ENCODE assay signal across 8 mouse cellular contexts in genomic region chr7:27132588-27132987, GRCm38 (mm10). TPM values are rescaled to one million over a fixed set of nuclear protein-coding genes. Genes with fewer than 3 reads are reported as not detected.
DNase-seq lines count a peak whose midpoint lies in the region; ATAC-seq lines count a peak whose summit lies in the region.

No protein-coding gene starts in this region.

- DNase-seq in left cerebral cortex, adult 18-20 months (ENCODE audit: low spot score in 2 of 2), result peak; percentile 56 to 73
- DNase-seq in left cerebral cortex, adult 11 months (ENCODE audit: low spot score), result no peak
- DNase-seq in MEL-GATA-1-ER (ENCODE audit: extremely low read depth, low read depth), result peak; percentile 33
- peak; percentile 54 for DNase-seq in c-Kit-positive CD71-positive TER-119-positive erythroid progenitor cells, embryonic 14.5 days (ENCODE audit: low spot score)
- peak; percentile 60 to 73 for DNase-seq in layer of hippocampus, postnatal 10 days (ENCODE audit: low spot score in 2 of 2)
- DNase-seq in retina, embryonic 14.5 days (ENCODE audit: low spot score), result peak; percentile 91

- ATAC-seq in granulocyte monocyte progenitor cell, adult 5-6 weeks (replicated peaks; ENCODE audit: poor library complexity, severe bottlenecking), result peak; percentile 36
- no peak for ATAC-seq in erythroblast, adult 5-6 weeks (replicated peaks; ENCODE audit: low FRiP score, poor library complexity, severe bottlenecking)

RNA-seq across cellular contexts. Expression of gene Cyp2f2, which starts 12.9 kb away (rescaled TPM):
- not detected for total RNA-seq in left cerebral cortex, adult 18-20 months (2021)
- not detected in 2 replicates for total RNA-seq in granulocyte monocyte progenitor cell, adult 5-6 weeks (2014; fragmentation: Nextera tagmentation)
- not detected in 2 replicates for total RNA-seq in granulocyte monocyte progenitor cell, adult 5-6 weeks (2017)
- total RNA-seq in layer of hippocampus, postnatal 10 days (2021), result under 1 TPM; 0.18 to 0.51 TPM
- not detected in 2 replicates for total RNA-seq in erythroblast, adult 5-6 weeks (2015; ENCODE audit: low replicate concordance)
- total RNA-seq in erythroblast, adult 5-6 weeks (2017; ENCODE audit: low replicate concordance), result not detected in 2 replicates

RNA-seq across cellular contexts. Expression of gene Cyp2t4, which starts 20.9 kb away (rescaled TPM):
- not detected for total RNA-seq in left cerebral cortex, adult 18-20 months (2021)
- not detected in 2 replicates for total RNA-seq in granulocyte monocyte progenitor cell, adult 5-6 weeks (2014; fragmentation: Nextera tagmentation)
- not detected in 2 replicates for total RNA-seq in granulocyte monocyte progenitor cell, adult 5-6 weeks (2017)
- not detected for total RNA-seq in layer of hippocampus, postnatal 10 days (2021)
- not detected in 2 replicates for total RNA-seq in erythroblast, adult 5-6 weeks (2015; ENCODE audit: low replicate concordance)
- total RNA-seq in erythroblast, adult 5-6 weeks (2017; ENCODE audit: low replicate concordance), result not detected in 2 replicates

RNA-seq across cellular contexts. Expression of gene Egln2, which starts 34.0 kb away (rescaled TPM):
- 100 to 1,000 TPM; 101 to 115 TPM for total RNA-seq in left cerebral cortex, adult 18-20 months (2021)
- 16.1 and 26.2 TPM in 2 replicates for total RNA-seq in granulocyte monocyte progenitor cell, adult 5-6 weeks (2014; fragmentation: Nextera tagmentation)
- 18.7 and 27.8 TPM in 2 replicates for total RNA-seq in granulocyte monocyte progenitor cell, adult 5-6 weeks (2017)
- total RNA-seq in layer of hippocampus, postnatal 10 days (2021), result 10 to 100 TPM; 85.9 to 88.9 TPM
- 1.3 and 7.7 TPM in 2 replicates for total RNA-seq in erythroblast, adult 5-6 weeks (2015; ENCODE audit: low replicate concordance)
- 7.6 and 10.0 TPM in 2 replicates for total RNA-seq in erythroblast, adult 5-6 weeks (2017; ENCODE audit: low replicate concordance)

RNA-seq across cellular contexts. Expression of gene Rab4b, which starts 46.1 kb away (rescaled TPM):
- total RNA-seq in left cerebral cortex, adult 18-20 months (2021), result 10 to 100 TPM; 93.0 to 99.8 TPM
- 44.6 and 67.2 TPM in 2 replicates for total RNA-seq in granulocyte monocyte progenitor cell, adult 5-6 weeks (2014; fragmentation: Nextera tagmentation)
- total RNA-seq in granulocyte monocyte progenitor cell, adult 5-6 weeks (2017), result 18.0 and 19.8 TPM in 2 replicates
- 10 to 100 TPM; 76.6 to 84.2 TPM for total RNA-seq in layer of hippocampus, postnatal 10 days (2021)
- total RNA-seq in erythroblast, adult 5-6 weeks (2015; ENCODE audit: low replicate concordance), result 11.1 and 18.0 TPM in 2 replicates
- 4.0 and 7.8 TPM in 2 replicates for total RNA-seq in erythroblast, adult 5-6 weeks (2017; ENCODE audit: low replicate concordance)

RNA-seq across cellular contexts. Expression of gene Gm21983, which starts 48.3 kb away (rescaled TPM):
- not detected for total RNA-seq in left cerebral cortex, adult 18-20 months (2021)
- not detected in 2 replicates for total RNA-seq in granulocyte monocyte progenitor cell, adult 5-6 weeks (2014; fragmentation: Nextera tagmentation)
- not detected in 2 replicates for total RNA-seq in granulocyte monocyte progenitor cell, adult 5-6 weeks (2017)
- under 1 TPM in 1 of 2 experiments, not detected in 1; 0.75 TPM for total RNA-seq in layer of hippocampus, postnatal 10 days (2021)
- total RNA-seq in erythroblast, adult 5-6 weeks (2015; ENCODE audit: low replicate concordance), result not detected in 2 replicates
- total RNA-seq in erythroblast, adult 5-6 weeks (2017; ENCODE audit: low replicate concordance), result not detected in 2 replicates
